Mouse (Mus musculus) lung, embryonic 15.5 days (tissue): ENCODE measurements around the gene Gpr161. TPM values are rescaled to one million over a fixed set of nuclear protein-coding genes. Genes with fewer than 3 reads are reported as not detected.

ENCODE experiments used
- ATAC-seq: fragments of 200-750 bp; cut with Nextera tagmentation; 2 replicates; pipeline ENCODE4 v1.8.0; 2017; ENCODE audit warnings: moderate number of reproducible peaks, borderline replicate concordance; ENCODE audit not compliant: low FRiP score, low TSS enrichment; ENCODE audit errors: extremely low read depth
- H3K27ac ChIP-seq: fragments of 300-500 bp; sonication (generic); 2 replicates; pipeline ENCODE4 v1.5.1; 2015; ENCODE audit warnings: moderate library complexity, mild to moderate bottlenecking, inconsistent platforms
- H3K27me3 ChIP-seq: fragments of 300-500 bp; sonication (generic); 2 replicates; pipeline ENCODE4 v1.6.1; 2015; ENCODE audit warnings: inconsistent platforms
- H3K36me3 ChIP-seq: fragments of 300-500 bp; sonication (generic); 2 replicates; pipeline ENCODE4 v1.6.1; 2015; ENCODE audit warnings: inconsistent platforms
- H3K4me1 ChIP-seq: fragments of 300-500 bp; sonication (generic); 2 replicates; pipeline ENCODE4 v1.6.1; 2015; ENCODE audit warnings: inconsistent platforms
- H3K4me2 ChIP-seq: fragments of 300-500 bp; sonication (generic); 2 replicates; pipeline ENCODE4 v1.6.1; 2015; ENCODE audit warnings: inconsistent platforms, mild to moderate bottlenecking, moderate library complexity
- H3K4me3 ChIP-seq: fragments of 300-500 bp; sonication (generic); 2 replicates; pipeline ENCODE4 v1.5.1; 2015; ENCODE audit warnings: mild to moderate bottlenecking, inconsistent platforms
- H3K9ac ChIP-seq: fragments of 300-500 bp; sonication (generic); 2 replicates; pipeline ENCODE4 v1.6.1; 2015; ENCODE audit warnings: inconsistent platforms
- H3K9me3 ChIP-seq: fragments of 300-500 bp; sonication (generic); 2 replicates; pipeline ENCODE4 v1.6.1; 2016; ENCODE audit warnings: inconsistent platforms
- WGBS: fragments of 180-500 bp; shearing (Covaris S2); methylation state at CpG from one replicate; pipeline ENCODE4 v1.1.7; 2015; 5-methylcytosine and 5-hydroxymethylcytosine counted together
- polyA plus RNA-seq: library from polyadenylated mRNA; unstranded; fragments of >200 nt; fragmentation: Nextera tagmentation; extraction: Ambion mirVana; gene quantifications from 2 replicates; pipeline ENCODE4 v1.2.1, GENCODE M21; 2015

Gene Gpr161
- 0.84 and 0.89 TPM in 2 replicates for polyA plus RNA-seq

GRCm38 (mm10) chr1:165295489-165295888 is at the start of gene Gpr161:
Gene Gpr161 (plus strand): TSS chr1:165295789.
- Histone ChIP-seq H3K36me3 (no peaks in the 10 kb centered on the region), H3K27me3 (no peaks in the 10 kb centered on the region), H3K9me3 (no peaks in the 10 kb centered on the region), H3K4me2 (no peak within 1 kb of the TSS), H3K9ac (no peak within 1 kb of the TSS), H3K27ac (no peak within 1 kb of the TSS), H3K4me3 (no peak within 1 kb of the TSS), H3K4me1 (no peaks in the 10 kb centered on the region)
- WGBS = 88% methylated on average over 1 of the region's 1 CpGs
- no peak for ATAC-seq

GRCm38 (mm10) chr1:165246587-165246986 is 49.0 kb upstream of the Gpr161 start:
- Histone ChIP-seq H3K9me3 (no peaks in the 10 kb centered on the region), H3K36me3 (no peaks in the 10 kb centered on the region), H3K27ac (no peak overlapping the region), H3K9ac (no peak overlapping the region), H3K4me3 (no peak overlapping the region), H3K4me2 (no peak overlapping the region), H3K27me3 (no peaks in the 10 kb centered on the region), H3K4me1 (0 out of 2 replicates have a peak, but pooled peaks cover 4% of the 10 kb centered on the region)
- 73% methylated on average over 5 of the region's 5 CpGs for WGBS
- ATAC-seq = no peak

GRCm38 (mm10) chr1:165247085-165247484 is 48.5 kb upstream of the Gpr161 start:
- WGBS = 67% methylated on average over 5 of the region's 5 CpGs
- no peak for ATAC-seq

DNA sequence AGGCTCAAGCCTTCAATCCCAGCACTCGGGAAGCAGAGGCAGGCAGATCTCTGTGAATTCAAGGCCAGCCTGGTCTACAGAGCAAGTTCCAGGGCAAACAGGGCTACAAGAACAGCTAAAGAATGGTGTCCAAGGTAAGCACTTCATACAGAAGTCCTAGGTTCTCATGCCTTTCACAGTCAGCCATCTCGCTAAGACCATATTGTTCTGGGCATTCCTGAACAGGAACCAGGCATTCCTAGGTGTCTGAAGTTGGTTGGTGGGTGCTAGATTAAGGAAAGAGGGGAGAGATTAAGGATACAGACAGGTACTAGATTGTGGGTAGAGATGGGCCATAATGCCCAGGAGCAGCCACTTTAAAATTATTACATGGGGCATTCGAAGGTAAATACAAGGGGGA is 47.8 kb upstream of the Gpr161 start:
- Histone ChIP-seq H3K27ac (no peak overlapping the region), H3K27me3 (no peaks in the 10 kb centered on the region), H3K9ac (no peak overlapping the region), H3K4me2 (no peak overlapping the region), H3K36me3 (no peaks in the 10 kb centered on the region), H3K4me3 (no peak overlapping the region), H3K4me1 (0 out of 2 replicates have a peak, but pooled peaks cover 4% of the 10 kb centered on the region), H3K9me3 (no peaks in the 10 kb centered on the region)
- ATAC-seq = no peak
- 92% methylated on average over 3 of the region's 3 CpGs for WGBS

More at GRCm38 (mm10) chr1:165247085-165247484, 48.5 kb upstream of the Gpr161 start:
- H3K9ac ChIP-seq = no peak overlapping the region
- no peaks in the 10 kb centered on the region for H3K36me3 ChIP-seq
- no peak overlapping the region for H3K27ac ChIP-seq
- H3K4me1 ChIP-seq = 0 out of 2 replicates have a peak, but pooled peaks cover 4% of the 10 kb centered on the region
- H3K27me3 ChIP-seq = no peaks in the 10 kb centered on the region
- no peak overlapping the region for H3K4me3 ChIP-seq
- H3K4me2 ChIP-seq = no peak overlapping the region
- H3K9me3 ChIP-seq = no peaks in the 10 kb centered on the region

GRCm38 (mm10) chr1:165248842-165249241 is 46.7 kb upstream of the Gpr161 start:
- H3K27ac ChIP-seq = no peak overlapping the region
- no peaks in the 10 kb centered on the region for H3K36me3 ChIP-seq
- WGBS = 51% methylated on average over 4 of the region's 4 CpGs
- H3K4me2 ChIP-seq = no peak overlapping the region
- no peak for ATAC-seq
- H3K9ac ChIP-seq = no peak overlapping the region
- no peak overlapping the region for H3K4me3 ChIP-seq
- H3K27me3 ChIP-seq = no peaks in the 10 kb centered on the region
- H3K9me3 ChIP-seq = no peaks in the 10 kb centered on the region
- 0 out of 2 replicates have a peak, but pooled peaks cover under 1% of the 10 kb centered on the region for H3K4me1 ChIP-seq

GRCm38 (mm10) chr1:165250546-165250945 is 45.0 kb upstream of the Gpr161 start:
- no peaks in the 10 kb centered on the region for H3K27me3 ChIP-seq
- no peaks in the 10 kb centered on the region for H3K36me3 ChIP-seq
- no peak overlapping the region for H3K27ac ChIP-seq
- H3K4me2 ChIP-seq = no peak overlapping the region
- no peaks in the 10 kb centered on the region for H3K4me1 ChIP-seq
- WGBS = 72% methylated on average over 2 of the region's 2 CpGs
- no peaks in the 10 kb centered on the region for H3K9me3 ChIP-seq
- no peak for ATAC-seq
- no peak overlapping the region for H3K4me3 ChIP-seq
- H3K9ac ChIP-seq = no peak overlapping the region

- Histone ChIP-seq H3K9me3 (no peaks in the 10 kb centered on the region), H3K9ac (no peak overlapping the region), H3K4me1 (no peaks in the 10 kb centered on the region), H3K4me2 (no peak overlapping the region; the same call in 1 of the 2 replicates), H3K27ac (no peak overlapping the region), H3K27me3 (no peaks in the 10 kb centered on the region), H3K4me3 (no peak overlapping the region), H3K36me3 (no peaks in the 10 kb centered on the region)
- 43% methylated on average over 11 of the region's 11 CpGs for WGBS
- no peak for ATAC-seq
These were observed 43.4 kb upstream of the Gpr161 start for GRCm38 (mm10) chr1:165252027-165252671.

- Histone ChIP-seq H3K27me3 (no peaks in the 10 kb centered on the region), H3K36me3 (no peaks in the 10 kb centered on the region), H3K9me3 (no peaks in the 10 kb centered on the region), H3K4me2 (no peak overlapping the region), H3K4me1 (no peaks in the 10 kb centered on the region), H3K9ac (no peak overlapping the region), H3K27ac (no peak overlapping the region), H3K4me3 (no peak overlapping the region)
- WGBS = 77% methylated on average over 6 of the region's 6 CpGs
- no peak for ATAC-seq
These were observed 20.6 kb upstream of the Gpr161 start for GRCm38 (mm10) chr1:165274946-165275345.

GRCm38 (mm10) chr1:165280741-165281140 is 14.8 kb upstream of the Gpr161 start:
- Histone ChIP-seq H3K27ac (no peak overlapping the region; the same call in 1 of the 2 replicates), H3K27me3 (no peaks in the 10 kb centered on the region), H3K4me1 (peaks cover 26% of the 10 kb centered on the region), H3K9me3 (no peaks in the 10 kb centered on the region), H3K4me3 (peak overlapping the region; percentile 78), H3K4me2 (peak overlapping the region; percentile 93), H3K9ac (peak overlapping the region; percentile 65; the same call in 1 of the 2 replicates), H3K36me3 (no peaks in the 10 kb centered on the region)
- no peak for ATAC-seq
- 38% methylated on average over 10 of the region's 10 CpGs for WGBS

DNA sequence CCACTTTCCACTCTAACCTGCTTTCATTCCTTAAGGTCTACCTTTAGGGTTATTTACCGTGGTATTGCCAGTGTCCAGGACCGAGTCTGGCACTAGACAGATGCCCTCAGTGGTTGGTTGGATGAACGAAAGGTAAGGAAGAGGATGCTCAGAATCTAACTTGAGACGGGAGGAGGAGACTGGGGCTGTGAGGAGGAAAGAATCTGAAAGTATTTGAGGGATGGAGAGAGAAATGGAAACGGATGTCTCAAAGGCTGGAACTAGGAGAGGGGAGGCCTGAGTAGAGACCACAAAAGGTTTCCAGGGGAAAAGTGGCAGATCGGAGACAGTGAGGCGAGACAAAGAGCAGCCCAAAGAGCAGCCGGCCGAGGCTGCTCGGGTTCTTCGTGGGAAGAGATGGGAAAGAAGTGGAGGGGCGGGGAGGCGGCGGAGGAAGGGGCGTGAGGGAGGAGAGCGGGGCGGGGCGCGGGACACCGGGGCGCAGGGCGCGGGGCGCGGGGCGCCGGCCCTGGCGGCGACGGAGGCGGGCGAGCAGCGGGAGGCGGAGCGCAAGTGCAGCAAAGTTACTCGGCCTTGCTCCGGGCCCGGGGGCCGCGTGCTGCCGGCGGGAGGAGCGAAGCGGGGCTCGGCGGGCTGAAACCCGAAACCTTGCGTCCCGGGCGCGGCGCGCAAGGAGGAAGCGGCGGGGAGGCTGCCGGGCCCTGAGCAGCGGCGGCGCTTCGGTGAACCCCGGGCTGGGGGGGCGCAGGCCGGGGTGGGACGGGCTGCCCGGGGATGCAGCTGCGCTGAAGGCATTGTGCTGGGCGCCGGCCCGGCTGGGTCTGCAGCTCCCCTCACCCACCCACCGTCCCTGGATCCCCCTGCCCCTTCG is 14.0 kb upstream of the Gpr161 start:
- H3K4me1 ChIP-seq = peaks cover 26% of the 10 kb centered on the region
- peak overlapping the region; percentile 93 for H3K4me2 ChIP-seq
- peak overlapping the region; percentile 65 for H3K9ac ChIP-seq
- H3K36me3 ChIP-seq = no peaks in the 10 kb centered on the region
- WGBS = 1% methylated on average over 50 of the region's 71 CpGs
- H3K4me3 ChIP-seq = peak overlapping the region; percentile 78
- ATAC-seq = peak; percentile 90
- H3K27me3 ChIP-seq = no peaks in the 10 kb centered on the region
- peak overlapping the region; percentile 85 for H3K27ac ChIP-seq
- no peaks in the 10 kb centered on the region for H3K9me3 ChIP-seq

DNA sequence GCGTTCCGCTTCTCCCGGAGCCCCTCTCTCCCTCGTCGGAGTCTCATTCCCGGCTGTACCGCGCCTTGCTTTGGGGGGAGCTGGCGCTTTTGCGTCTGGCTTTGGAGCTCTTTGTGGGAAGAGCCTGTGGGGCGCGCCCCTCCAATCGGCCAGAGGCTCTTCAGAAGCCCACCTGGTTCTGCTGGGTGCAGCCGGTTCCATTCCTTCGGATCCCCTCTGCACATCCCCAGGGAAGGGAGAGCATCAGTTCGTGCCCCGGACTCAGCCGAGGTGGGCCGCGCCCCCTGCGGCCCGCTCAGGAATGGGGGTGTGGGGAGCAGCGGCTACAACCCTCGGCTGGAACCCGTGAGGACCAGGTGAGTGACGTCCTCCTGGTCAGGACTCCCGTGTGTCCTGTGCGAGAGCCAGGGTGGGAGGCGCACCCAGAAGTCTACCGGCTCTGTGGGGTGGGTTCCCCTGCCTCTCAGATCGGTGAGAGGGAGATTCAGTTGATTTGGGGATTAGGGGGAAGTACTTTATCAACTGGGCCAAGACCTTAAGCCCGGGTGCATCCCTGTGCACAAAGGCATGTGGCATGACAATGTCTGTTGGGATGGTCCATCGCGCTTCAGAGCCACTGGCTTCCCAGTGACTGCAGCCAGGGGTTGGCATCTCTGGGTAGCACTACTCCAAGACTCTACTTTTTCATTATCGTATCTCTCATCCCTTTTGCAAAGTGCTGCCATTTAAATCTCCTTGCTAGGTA is 13.2 kb upstream of the Gpr161 start:
- H3K9me3 ChIP-seq = no peaks in the 10 kb centered on the region
- H3K27ac ChIP-seq = peak overlapping the region; percentile 85
- peak overlapping the region; percentile 93 for H3K4me2 ChIP-seq
- ATAC-seq = peak; percentile 49
- no peaks in the 10 kb centered on the region for H3K36me3 ChIP-seq
- no peaks in the 10 kb centered on the region for H3K27me3 ChIP-seq
- WGBS = under 1% methylated on average over 35 of the region's 35 CpGs
- peak overlapping the region; percentile 78 for H3K4me3 ChIP-seq
- H3K9ac ChIP-seq = peak overlapping the region; percentile 65
- peaks cover 26% of the 10 kb centered on the region for H3K4me1 ChIP-seq
